Mouse (Mus musculus) cerebellum, adult 2 months (tissue): ENCODE results near the gene Cd3d.

Source experiments
- CTCF ChIP-seq: fragments of 200-500 bp; IDR thresholded peaks from 2 replicates; pipeline ENCODE4 v1.5.1; 2011; ENCODE audit warnings: low read depth, mild to moderate bottlenecking, control low read depth, low read length, moderate library complexity, borderline replicate concordance; ENCODE audit not compliant: insufficient read depth
- POLR2A ChIP-seq: fragments of 200-500 bp; IDR thresholded peaks from 2 replicates; pipeline ENCODE4 v1.6.1; 2011; ENCODE audit warnings: low read length, control low read depth, borderline replicate concordance; ENCODE audit not compliant: insufficient read depth

GRCm38 (mm10) chr9:45010461-45010860 is 28.9 kb downstream of the Cd3d start:
- no peak for TF ChIP-seq CTCF
- no peak for TF ChIP-seq POLR2A
